Mouse (Mus musculus): Measurements from ENCODE around the gene Dmkn.

GRCm38 (mm10) chr7:30749824-30750606 is 13.5 kb upstream of the Dmkn start:
- TF ChIP-seq CTCF (IDR thresholded peaks at IDR 0.05; ENCODE audit: borderline replicate concordance, control insufficient read depth, extremely low read depth, insufficient read depth, low read length, poor library complexity): no peak
- no peak for TF ChIP-seq POLR2A (IDR thresholded peaks at IDR 0.05; ENCODE audit: control insufficient read depth, extremely low read depth, insufficient read depth, low read length, poor library complexity)

Measured in thymus, adult 2 months (tissue).